Mouse (Mus musculus) hindbrain, embryonic 16.5 days (tissue): ENCODE measurements around the gene Gnaq. TPM values are rescaled to one million over a fixed set of nuclear protein-coding genes. Genes with fewer than 3 reads are reported as not detected.

ENCODE experiments used
- ATAC-seq: fragments of 200-750 bp; cut with Nextera tagmentation; 2 replicates; pipeline ENCODE4 v1.8.0; 2017; ENCODE audit warnings: moderate TSS enrichment, moderate library complexity
- H3K27ac ChIP-seq: fragments of 300-500 bp; sonication (generic); 2 replicates; pipeline ENCODE4 v1.5.1; 2014; ENCODE audit warnings: low read depth, mild to moderate bottlenecking, control low read depth, low read length, moderate library complexity
- H3K27me3 ChIP-seq: fragments of 300-500 bp; sonication (generic); replicated peaks from 2 replicates; pipeline ENCODE4 v1.6.1; 2014; ENCODE audit warnings: low read length; ENCODE audit not compliant: control insufficient read depth, insufficient read depth
- H3K36me3 ChIP-seq: fragments of 300-500 bp; sonication (generic); 2 replicates; pipeline ENCODE4 v1.6.1; 2014; ENCODE audit warnings: mild to moderate bottlenecking, low read length, moderate library complexity, mixed read lengths; ENCODE audit not compliant: control insufficient read depth, insufficient read depth
- H3K4me1 ChIP-seq: fragments of 300-500 bp; sonication (generic); 2 replicates; pipeline ENCODE4 v1.6.1; 2014; ENCODE audit warnings: low read depth, low read length; ENCODE audit not compliant: control insufficient read depth, insufficient read depth
- H3K4me2 ChIP-seq: fragments of 300-500 bp; sonication (generic); 2 replicates; pipeline ENCODE4 v1.6.1; 2014; ENCODE audit warnings: mild to moderate bottlenecking, low read length, control low read depth, moderate library complexity
- H3K4me3 ChIP-seq: fragments of 300-500 bp; sonication (generic); 2 replicates; pipeline ENCODE4 v1.5.1; 2014; ENCODE audit warnings: mild to moderate bottlenecking, low read length, control low read depth, moderate library complexity
- H3K9ac ChIP-seq: fragments of 300-500 bp; sonication (generic); 2 replicates; pipeline ENCODE4 v1.6.1; 2014; ENCODE audit warnings: low read depth, mild to moderate bottlenecking, control low read depth, low read length, moderate library complexity
- H3K9me3 ChIP-seq: fragments of 300-500 bp; sonication (generic); 2 replicates; pipeline ENCODE4 v1.6.1; 2014; ENCODE audit warnings: mild to moderate bottlenecking, low read length, moderate library complexity; ENCODE audit not compliant: control insufficient read depth
- whole genome bisulfite sequencing: fragments of 180-500 bp; shearing (Covaris S2); extraction: QIAGEN DNeasy Blood & Tissue Kit; methylation state at CpG from one replicate; pipeline ENCODE4 v1.1.7; 2014; 5-methylcytosine and 5-hydroxymethylcytosine counted together
- polyA plus RNA-seq: library from polyadenylated mRNA; unstranded; fragments of >200 nt; fragmentation: Nextera tagmentation; extraction: Ambion mirVana; gene quantifications from 2 replicates; pipeline ENCODE4 v1.2.1, GENCODE M21; 2015

The Gnaq gene
- polyA plus RNA-seq, 1 experiment from 2014 or later, result 104 TPM

- Histone ChIP-seq H3K36me3 (peaks cover 2% of the 10 kb centered on the region; the same call in 1 of the 2 replicates), H3K4me2 (no peak overlapping the region), H3K4me3 (no peak overlapping the region), H3K9me3 (no peaks in the 10 kb centered on the region), H3K27me3 (no peaks in the 10 kb centered on the region), H3K9ac (no peak overlapping the region), H3K4me1 (peaks cover 6% of the 10 kb centered on the region), H3K27ac (no peak overlapping the region)
- ATAC-seq, result peak; percentile 41; the same call in 1 of the 2 replicates
- WGBS, result 53% methylated on average over 10 of the region's 10 CpGs
Observed at GRCm38 (mm10) chr19:16367218-16367617, 234.6 kb downstream of the Gnaq start.

DNA sequence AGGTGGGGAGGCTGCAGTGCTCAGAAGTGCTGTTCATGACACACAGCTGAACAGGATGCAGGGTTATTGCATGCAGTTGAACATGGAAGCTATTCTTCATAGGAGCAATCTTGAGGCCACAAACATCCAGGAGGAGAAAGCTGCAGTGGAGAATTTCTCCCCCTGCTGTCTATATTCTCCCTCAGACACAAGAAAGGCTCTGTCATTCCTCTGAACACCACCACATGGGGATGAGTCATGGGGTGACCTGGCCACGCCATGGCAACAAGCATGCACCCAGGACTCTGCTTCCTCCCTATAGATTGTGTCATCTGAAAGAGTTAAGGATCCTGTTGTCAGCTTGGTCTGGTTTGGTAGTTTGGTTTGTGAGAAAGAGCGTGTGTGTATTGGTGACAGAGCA, 239.0 kb downstream of the Gnaq start:
- Histone ChIP-seq H3K36me3 (peaks cover 2% of the 10 kb centered on the region; the same call in 1 of the 2 replicates), H3K4me2 (no peak overlapping the region), H3K9ac (no peak overlapping the region), H3K4me1 (peaks cover 11% of the 10 kb centered on the region), H3K27ac (no peak overlapping the region), H3K9me3 (no peaks in the 10 kb centered on the region), H3K4me3 (no peak overlapping the region), H3K27me3 (no peaks in the 10 kb centered on the region)
- WGBS, result 78% methylated on average over 2 of the region's 2 CpGs
- ATAC-seq, result no peak

- H3K4me2 ChIP-seq, result no peak overlapping the region
- H3K27me3 ChIP-seq, result no peaks in the 10 kb centered on the region
- WGBS, result 64% methylated on average over 9 of the region's 9 CpGs
- peaks cover 2% of the 10 kb centered on the region; the same call in 1 of the 2 replicates for H3K36me3 ChIP-seq
- no peaks in the 10 kb centered on the region for H3K9me3 ChIP-seq
- peaks cover 8% of the 10 kb centered on the region for H3K4me1 ChIP-seq
- no peak overlapping the region; the same call in 1 of the 2 replicates for H3K27ac ChIP-seq
- ATAC-seq, result peak; percentile 28; the same call in 1 of the 2 replicates
- no peak overlapping the region for H3K4me3 ChIP-seq
- H3K9ac ChIP-seq, result no peak overlapping the region
Observed at GRCm38 (mm10) chr19:16372752-16373486, 240.3 kb downstream of the Gnaq start.

DNA sequence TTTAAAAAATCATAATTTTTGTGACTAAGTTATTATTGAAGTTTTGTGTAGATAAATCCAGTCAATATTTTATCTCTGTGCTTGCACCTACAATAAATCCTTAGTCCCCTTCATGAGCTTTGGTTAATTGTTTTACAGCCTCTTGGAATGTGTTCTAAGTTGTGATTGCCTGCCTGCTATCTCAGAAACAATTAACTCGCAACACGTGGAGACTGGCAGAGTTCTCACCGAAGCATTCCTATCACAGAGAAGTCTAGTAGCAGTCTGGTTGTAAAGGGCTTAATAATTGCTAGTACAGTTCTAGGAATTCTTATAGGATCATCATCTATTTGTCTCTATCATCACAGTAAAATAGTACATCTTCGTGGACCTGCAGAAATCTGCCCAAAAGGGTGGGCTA, 243.2 kb downstream of the Gnaq start:
- H3K9me3 ChIP-seq, result no peaks in the 10 kb centered on the region
- no peak overlapping the region for H3K4me2 ChIP-seq
- WGBS, result 74% methylated on average over 4 of the region's 4 CpGs
- no peak for ATAC-seq
- no peak overlapping the region for H3K9ac ChIP-seq
- H3K27me3 ChIP-seq, result no peaks in the 10 kb centered on the region
- peaks cover 8% of the 10 kb centered on the region for H3K4me1 ChIP-seq
- H3K4me3 ChIP-seq, result no peak overlapping the region
- no peak overlapping the region for H3K27ac ChIP-seq
- H3K36me3 ChIP-seq, result peaks cover 6% of the 10 kb centered on the region; the same call in 1 of the 2 replicates

DNA sequence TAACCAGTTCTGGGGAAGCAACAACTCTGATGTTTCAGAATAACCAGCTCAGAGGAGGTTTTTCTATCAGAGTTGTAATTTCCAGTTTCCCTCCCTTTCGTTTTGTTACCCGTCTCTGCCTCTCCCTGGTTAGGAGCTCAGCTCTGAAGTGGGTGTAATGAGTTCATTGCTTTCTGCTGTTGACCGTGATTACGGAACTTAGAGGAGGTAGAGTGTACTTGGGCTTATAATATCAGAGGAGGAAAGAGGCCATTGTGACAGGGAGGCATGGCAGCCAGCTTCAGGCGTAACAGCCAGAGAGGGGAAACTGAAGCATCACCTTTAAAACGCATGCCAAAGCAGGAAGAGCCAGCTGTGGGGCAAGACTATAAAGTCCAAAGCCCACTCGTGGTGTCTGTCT, 245.9 kb downstream of the Gnaq start:
- no peak overlapping the region for H3K4me3 ChIP-seq
- no peak for ATAC-seq
- no peak overlapping the region for H3K9ac ChIP-seq
- H3K36me3 ChIP-seq, result peaks cover 6% of the 10 kb centered on the region; the same call in 1 of the 2 replicates
- H3K9me3 ChIP-seq, result no peaks in the 10 kb centered on the region
- H3K27ac ChIP-seq, result no peak overlapping the region
- no peak overlapping the region for H3K4me2 ChIP-seq
- WGBS, result 87% methylated on average over 7 of the region's 7 CpGs
- no peaks in the 10 kb centered on the region for H3K27me3 ChIP-seq
- peaks cover 3% of the 10 kb centered on the region for H3K4me1 ChIP-seq

DNA sequence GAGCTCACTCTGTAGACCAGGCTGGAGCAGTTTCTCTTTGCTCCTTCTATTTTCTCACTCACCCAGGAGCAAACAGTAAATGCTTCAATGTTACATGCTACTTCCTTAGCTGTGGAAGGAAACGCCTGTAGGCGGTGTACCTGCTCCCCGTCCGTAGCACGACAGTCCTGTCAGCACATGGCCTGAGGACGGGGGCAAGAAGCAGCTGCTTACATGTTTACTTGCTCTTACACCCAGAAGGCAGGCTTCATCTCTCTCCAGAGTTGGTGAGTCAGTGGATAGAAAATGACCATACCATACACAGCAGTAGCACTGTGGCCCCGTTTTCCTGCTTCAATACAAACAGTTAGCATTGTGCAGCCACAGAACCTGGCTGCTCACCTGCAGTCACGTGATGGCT, 247.1 kb downstream of the Gnaq start:
- no peak overlapping the region for H3K4me3 ChIP-seq
- H3K36me3 ChIP-seq, result peaks cover 6% of the 10 kb centered on the region; the same call in 1 of the 2 replicates
- no peak overlapping the region for H3K9ac ChIP-seq
- peaks cover 3% of the 10 kb centered on the region; the same call in 1 of the 2 replicates for H3K4me1 ChIP-seq
- H3K27me3 ChIP-seq, result no peaks in the 10 kb centered on the region
- no peak overlapping the region for H3K27ac ChIP-seq
- ATAC-seq, result no peak
- 89% methylated on average over 8 of the region's 8 CpGs for WGBS
- H3K4me2 ChIP-seq, result no peak overlapping the region
- H3K9me3 ChIP-seq, result no peaks in the 10 kb centered on the region

DNA sequence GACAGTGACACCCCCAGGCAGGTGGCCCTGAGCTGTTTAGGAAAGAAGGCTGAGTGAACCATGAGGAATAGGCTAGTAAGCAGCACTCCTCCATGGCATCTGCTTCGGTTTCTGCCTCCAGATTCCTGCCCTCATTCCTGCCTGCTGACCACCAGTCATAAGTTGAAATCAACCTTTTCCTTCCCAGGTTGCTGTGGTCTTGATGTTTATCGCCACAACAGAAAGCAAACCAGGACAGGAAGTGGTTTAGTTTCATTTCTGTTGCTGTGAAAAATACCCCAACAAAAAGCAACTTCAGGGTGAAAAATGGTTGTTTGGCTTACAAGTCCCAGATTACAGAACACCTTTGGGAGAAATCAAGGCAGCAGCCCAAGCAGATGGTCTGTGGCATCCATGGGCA, 249.8 kb downstream of the Gnaq start:
- H3K4me2 ChIP-seq, result no peak overlapping the region
- no peak overlapping the region for H3K4me3 ChIP-seq
- ATAC-seq, result no peak
- H3K36me3 ChIP-seq, result peaks cover 6% of the 10 kb centered on the region; the same call in 1 of the 2 replicates
- H3K9ac ChIP-seq, result no peak overlapping the region
- no peak overlapping the region for H3K27ac ChIP-seq
- H3K4me1 ChIP-seq, result peaks cover 5% of the 10 kb centered on the region; the same call in 1 of the 2 replicates
- no peaks in the 10 kb centered on the region for H3K9me3 ChIP-seq
- 91% methylated on average over 2 of the region's 2 CpGs for WGBS
- no peaks in the 10 kb centered on the region for H3K27me3 ChIP-seq

GRCm38 (mm10) chr19:16383127-16383526, 250.5 kb downstream of the Gnaq start:
- no peak; the same call in 1 of the 2 replicates for ATAC-seq
- H3K4me3 ChIP-seq, result no peak overlapping the region
- no peaks in the 10 kb centered on the region for H3K27me3 ChIP-seq
- H3K36me3 ChIP-seq, result peaks cover 9% of the 10 kb centered on the region; the same call in 1 of the 2 replicates
- peaks cover 5% of the 10 kb centered on the region; the same call in 1 of the 2 replicates for H3K4me1 ChIP-seq
- H3K9ac ChIP-seq, result no peak overlapping the region
- no peaks in the 10 kb centered on the region for H3K9me3 ChIP-seq
- H3K4me2 ChIP-seq, result no peak overlapping the region
- 67% methylated on average over 13 of the region's 13 CpGs for WGBS
- H3K27ac ChIP-seq, result no peak overlapping the region

DNA sequence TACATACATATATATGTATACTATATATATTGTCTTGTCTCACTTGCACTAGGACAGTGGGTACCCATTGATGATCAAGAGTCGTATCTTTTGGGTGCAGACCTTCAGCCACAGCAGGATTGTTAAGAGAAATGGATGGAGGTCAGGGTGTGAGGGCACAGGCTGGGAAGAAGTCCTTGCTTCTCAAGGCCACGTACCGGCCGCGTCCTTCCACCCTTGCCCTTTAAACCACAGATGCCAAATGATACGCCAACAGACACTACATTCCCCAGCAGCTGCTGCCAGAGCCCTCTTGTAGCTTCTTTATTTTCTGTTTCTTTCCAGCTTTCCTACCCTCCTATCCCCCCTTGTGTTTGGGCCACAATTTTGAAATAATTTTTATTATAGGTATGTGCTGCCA, 251.5 kb downstream of the Gnaq start:
- H3K9me3 ChIP-seq, result no peaks in the 10 kb centered on the region
- WGBS, result 86% methylated on average over 6 of the region's 6 CpGs
- peaks cover 9% of the 10 kb centered on the region; the same call in 1 of the 2 replicates for H3K36me3 ChIP-seq
- H3K9ac ChIP-seq, result no peak overlapping the region
- H3K4me3 ChIP-seq, result no peak overlapping the region
- H3K4me2 ChIP-seq, result no peak overlapping the region
- H3K4me1 ChIP-seq, result peaks cover 11% of the 10 kb centered on the region; the same call in 1 of the 2 replicates
- no peak overlapping the region for H3K27ac ChIP-seq
- H3K27me3 ChIP-seq, result no peaks in the 10 kb centered on the region
- ATAC-seq, result no peak
